Comparison of ENCODE assay signal across 11 mouse cellular contexts in genomic region chr4:134256407-134257197, GRCm38 (mm10). TPM values are rescaled to one million over a fixed set of nuclear protein-coding genes. Genes with fewer than 3 reads are reported as not detected.
DNase-seq lines count a peak whose midpoint lies in the region; ATAC-seq lines count a peak whose summit lies in the region.
"Had no signal": no experiment of that assay in that cellular context is flagged by ENCODE, and none has a peak within 500 bp of the region (broad histone marks: within the 10 kb centered on the region; RNA-seq: fewer than 3 reads in every experiment).

No protein-coding gene starts in this region.

- H3K27ac ChIP-seq in hindbrain, embryonic 11.5 days (ENCODE audit: low read depth, low read length) = 0 out of 2 replicates have a peak overlapping the region, but pooled peaks have one; percentile 18
- H3K27ac ChIP-seq in hindbrain, embryonic 16.5 days (ENCODE audit: low read depth, low read length) = no peak overlapping the region
- H3K27ac ChIP-seq in kidney, embryonic 14.5 days (ENCODE audit: low read depth, low read length) = peak overlapping the region; percentile 24; the same call in 1 of the 2 replicates
- peak overlapping the region; percentile 23; the same call in 1 of the 2 replicates for H3K27ac ChIP-seq in neural tube, embryonic 13.5 days (replicated peaks)

- no peaks in the 10 kb centered on the region for H3K36me3 ChIP-seq in hindbrain, embryonic 11.5 days (ENCODE audit: control insufficient read depth, insufficient read depth, low read length)
- no peaks in the 10 kb centered on the region for H3K36me3 ChIP-seq in hindbrain, embryonic 16.5 days (ENCODE audit: control insufficient read depth, insufficient read depth, low read length)
- no peaks in the 10 kb centered on the region for H3K36me3 ChIP-seq in kidney, embryonic 14.5 days (ENCODE audit: control insufficient read depth, insufficient read depth, low read length)
- H3K36me3 ChIP-seq in neural tube, embryonic 13.5 days = no peaks in the 10 kb centered on the region

- ATAC-seq in hindbrain, embryonic 11.5 days (ENCODE audit: low FRiP score) = no peak
- ATAC-seq in hindbrain, embryonic 16.5 days = no peak
- ATAC-seq in kidney, embryonic 14.5 days (ENCODE audit: low FRiP score, low TSS enrichment) = 0 out of 2 replicates have a peak, but pooled peaks have one; percentile 22
- ATAC-seq in neural tube, embryonic 13.5 days (ENCODE audit: low read depth) = no peak
- ATAC-seq in megakaryocyte progenitor cell, adult 5-6 weeks (replicated peaks; ENCODE audit: poor library complexity) = no peak

- H3K4me3 ChIP-seq in hindbrain, embryonic 11.5 days (ENCODE audit: low read depth, low read length) = no peak overlapping the region
- no peak overlapping the region for H3K4me3 ChIP-seq in hindbrain, embryonic 16.5 days (ENCODE audit: low read length)
- H3K4me3 ChIP-seq in kidney, embryonic 14.5 days (ENCODE audit: low read length) = no peak overlapping the region
- H3K4me3 ChIP-seq in neural tube, embryonic 13.5 days = no peak overlapping the region

- peaks cover 21% of the 10 kb centered on the region for H3K27me3 ChIP-seq in hindbrain, embryonic 11.5 days (ENCODE audit: control insufficient read depth, insufficient read depth, low read length)
- peaks cover 23% of the 10 kb centered on the region for H3K27me3 ChIP-seq in hindbrain, embryonic 16.5 days (replicated peaks; ENCODE audit: control insufficient read depth, insufficient read depth, low read length)
- H3K27me3 ChIP-seq in kidney, embryonic 14.5 days (ENCODE audit: control insufficient read depth, insufficient read depth, low read length) = peaks cover 22% of the 10 kb centered on the region
- peaks cover 42% of the 10 kb centered on the region for H3K27me3 ChIP-seq in neural tube, embryonic 13.5 days

- H3K4me1 ChIP-seq in hindbrain, embryonic 11.5 days (replicated peaks; ENCODE audit: control insufficient read depth, insufficient read depth, low read length) = peaks cover 30% of the 10 kb centered on the region
- H3K4me1 ChIP-seq in hindbrain, embryonic 16.5 days (ENCODE audit: control insufficient read depth, insufficient read depth, low read depth, low read length) = peaks cover 17% of the 10 kb centered on the region
- peaks cover 39% of the 10 kb centered on the region for H3K4me1 ChIP-seq in kidney, embryonic 14.5 days (ENCODE audit: control insufficient read depth, insufficient read depth, low read length)
- peaks cover 56% of the 10 kb centered on the region for H3K4me1 ChIP-seq in neural tube, embryonic 13.5 days (replicated peaks)

- no peaks in the 10 kb centered on the region for H3K9me3 ChIP-seq in hindbrain, embryonic 11.5 days (ENCODE audit: control insufficient read depth, low read length)
- H3K9me3 ChIP-seq in hindbrain, embryonic 16.5 days (ENCODE audit: control insufficient read depth, low read length) = no peaks in the 10 kb centered on the region
- H3K9me3 ChIP-seq in kidney, embryonic 14.5 days (ENCODE audit: control insufficient read depth, low read length) = no peaks in the 10 kb centered on the region
- no peaks in the 10 kb centered on the region for H3K9me3 ChIP-seq in neural tube, embryonic 13.5 days

- peak overlapping the region; percentile 19; the same call in 1 of the 2 replicates for H3K4me2 ChIP-seq in hindbrain, embryonic 11.5 days (replicated peaks; ENCODE audit: low read depth, low read length)
- H3K4me2 ChIP-seq in hindbrain, embryonic 16.5 days (ENCODE audit: low read length) = no peak overlapping the region
- peak overlapping the region; percentile 2; the same call in 1 of the 2 replicates for H3K4me2 ChIP-seq in kidney, embryonic 14.5 days (replicated peaks; ENCODE audit: low read depth, low read length)
- H3K4me2 ChIP-seq in neural tube, embryonic 13.5 days = 0 out of 2 replicates have a peak overlapping the region, but pooled peaks have one; percentile 9

- DNase-seq in hindbrain, embryonic 11.5 days (ENCODE audit: low spot score) = peak; percentile 54
- DNase-seq in heart, adult 8-10 months (ENCODE audit: low spot score) = peak; percentile 43
- DNase-seq in right cerebral cortex, postnatal 4 days = no peak
- no peak for DNase-seq in urinary bladder, postnatal 4 days (ENCODE audit: low spot score in 2 of 2)
- DNase-seq: gastrocnemius, postnatal 36 days had no signal

- WGBS in hindbrain, embryonic 11.5 days = 2% methylated on average over 18 of the region's 19 CpGs
- WGBS in hindbrain, embryonic 16.5 days = 17% methylated on average over 19 of the region's 19 CpGs
- 7% methylated on average over 19 of the region's 19 CpGs for WGBS in kidney, embryonic 14.5 days
- WGBS in neural tube, embryonic 13.5 days = 5% methylated on average over 19 of the region's 19 CpGs

- peak overlapping the region; percentile 20; the same call in 1 of the 2 replicates for H3K9ac ChIP-seq in hindbrain, embryonic 11.5 days (ENCODE audit: low read depth, low read length)
- H3K9ac ChIP-seq in hindbrain, embryonic 16.5 days (ENCODE audit: low read depth, low read length) = no peak overlapping the region
- peak overlapping the region; percentile 19; the same call in 1 of the 2 replicates for H3K9ac ChIP-seq in kidney, embryonic 14.5 days (ENCODE audit: low read depth, low read length)
- 0 out of 2 replicates have a peak overlapping the region, but pooled peaks have one; percentile 28 for H3K9ac ChIP-seq in neural tube, embryonic 13.5 days

RNA-seq across cellular contexts. Expression of gene Grrp1, which starts 2.7 kb away (rescaled TPM):
- 5.1 and 5.7 TPM in 2 replicates for polyA plus RNA-seq in hindbrain, embryonic 11.5 days (2014; fragmentation: Nextera tagmentation; extraction: Ambion mirVana)
- polyA plus RNA-seq in hindbrain, embryonic 16.5 days (2015; fragmentation: Nextera tagmentation; extraction: Ambion mirVana) = 15.7 and 16.9 TPM in 2 replicates
- 1 to 10 TPM; 6.1 to 8.0 (median 7.3) TPM for total RNA-seq in heart, adult 8-10 months (2022)
- 9.2 and 12.8 TPM in 2 replicates for polyA plus RNA-seq in kidney, embryonic 14.5 days (2014; fragmentation: Nextera tagmentation; extraction: Ambion mirVana)
- polyA plus RNA-seq in neural tube, embryonic 13.5 days (2015; fragmentation: Nextera tagmentation; extraction: Ambion mirVana) = 10.4 and 11.3 TPM in 2 replicates
- not detected in 2 replicates for total RNA-seq in megakaryocyte progenitor cell, adult 5-6 weeks (2015)
- not detected in 2 replicates for total RNA-seq in megakaryocyte progenitor cell, adult 5-6 weeks (2017)

RNA-seq across cellular contexts. Expression of gene Gm30191, which starts 9.9 kb away (rescaled TPM):
- polyA plus RNA-seq in hindbrain, embryonic 11.5 days (2014; fragmentation: Nextera tagmentation; extraction: Ambion mirVana) = 0.42 and 0.56 TPM in 2 replicates
- 0.94 and 1.1 TPM in 2 replicates for polyA plus RNA-seq in hindbrain, embryonic 16.5 days (2015; fragmentation: Nextera tagmentation; extraction: Ambion mirVana)
- not detected for total RNA-seq in heart, adult 8-10 months (2022)
- polyA plus RNA-seq in kidney, embryonic 14.5 days (2014; fragmentation: Nextera tagmentation; extraction: Ambion mirVana) = not detected in 2 replicates
- not detected in 2 replicates for polyA plus RNA-seq in neural tube, embryonic 13.5 days (2015; fragmentation: Nextera tagmentation; extraction: Ambion mirVana)
- not detected in 2 replicates for total RNA-seq in megakaryocyte progenitor cell, adult 5-6 weeks (2015)
- total RNA-seq in megakaryocyte progenitor cell, adult 5-6 weeks (2017) = not detected in 2 replicates
- total RNA-seq: gastrocnemius, postnatal 36 days had no signal
- polyA plus RNA-seq: liver, embryonic 16.5 days; spleen, adult 2 months had no signal

RNA-seq across cellular contexts. Expression of gene Zfp593, which starts 11.2 kb away (rescaled TPM):
- 18.3 and 20.4 TPM in 2 replicates for polyA plus RNA-seq in hindbrain, embryonic 11.5 days (2014; fragmentation: Nextera tagmentation; extraction: Ambion mirVana)
- 13.3 and 14.7 TPM in 2 replicates for polyA plus RNA-seq in hindbrain, embryonic 16.5 days (2015; fragmentation: Nextera tagmentation; extraction: Ambion mirVana)
- total RNA-seq in heart, adult 8-10 months (2022) = 1 to 10 TPM; 3.8 to 4.3 (median 4.0) TPM
- 17.5 and 18.9 TPM in 2 replicates for polyA plus RNA-seq in kidney, embryonic 14.5 days (2014; fragmentation: Nextera tagmentation; extraction: Ambion mirVana)
- 15.1 and 15.7 TPM in 2 replicates for polyA plus RNA-seq in neural tube, embryonic 13.5 days (2015; fragmentation: Nextera tagmentation; extraction: Ambion mirVana)
- 11.7 and 11.8 TPM in 2 replicates for total RNA-seq in megakaryocyte progenitor cell, adult 5-6 weeks (2015)
- total RNA-seq in megakaryocyte progenitor cell, adult 5-6 weeks (2017) = 12.5 and 12.7 TPM in 2 replicates

RNA-seq across cellular contexts. Expression of gene E130218I03Rik, which starts 13.1 kb away (rescaled TPM):
- 0.20 and 0.32 TPM in 2 replicates for polyA plus RNA-seq in hindbrain, embryonic 11.5 days (2014; fragmentation: Nextera tagmentation; extraction: Ambion mirVana)
- 0.50 and 0.60 TPM in 2 replicates for polyA plus RNA-seq in hindbrain, embryonic 16.5 days (2015; fragmentation: Nextera tagmentation; extraction: Ambion mirVana)
- total RNA-seq in heart, adult 8-10 months (2022) = not detected
- 0.41 TPM in 1 of 2 replicates, not detected in the other for polyA plus RNA-seq in kidney, embryonic 14.5 days (2014; fragmentation: Nextera tagmentation; extraction: Ambion mirVana)
- polyA plus RNA-seq in neural tube, embryonic 13.5 days (2015; fragmentation: Nextera tagmentation; extraction: Ambion mirVana) = 0.47 TPM in 1 of 2 replicates, not detected in the other
- total RNA-seq in megakaryocyte progenitor cell, adult 5-6 weeks (2015) = not detected in 2 replicates
- 0.14 TPM in 1 of 2 replicates, not detected in the other for total RNA-seq in megakaryocyte progenitor cell, adult 5-6 weeks (2017)
- total RNA-seq: gastrocnemius, postnatal 36 days had no signal
- polyA plus RNA-seq: spleen, adult 2 months had no signal

RNA-seq across cellular contexts. Expression of gene Cnksr1, which starts 18.4 kb away (rescaled TPM):
- polyA plus RNA-seq in hindbrain, embryonic 11.5 days (2014; fragmentation: Nextera tagmentation; extraction: Ambion mirVana) = 0.14 and 0.28 TPM in 2 replicates
- polyA plus RNA-seq in hindbrain, embryonic 16.5 days (2015; fragmentation: Nextera tagmentation; extraction: Ambion mirVana) = 0.10 and 0.21 TPM in 2 replicates
- total RNA-seq in heart, adult 8-10 months (2022) = 1 to 10 TPM; 7.5 to 9.2 (median 8.5) TPM
- polyA plus RNA-seq in kidney, embryonic 14.5 days (2014; fragmentation: Nextera tagmentation; extraction: Ambion mirVana) = 5.0 and 6.4 TPM in 2 replicates
- 0.29 TPM in 1 of 2 replicates, not detected in the other for polyA plus RNA-seq in neural tube, embryonic 13.5 days (2015; fragmentation: Nextera tagmentation; extraction: Ambion mirVana)
- total RNA-seq in megakaryocyte progenitor cell, adult 5-6 weeks (2015) = not detected in 2 replicates
- not detected in 2 replicates for total RNA-seq in megakaryocyte progenitor cell, adult 5-6 weeks (2017)

Comparison
In these comparisons a context has a peak if more than half of its experiments do, and no peak if none do; other contexts are left out.
1. DNase-seq: peak in hindbrain, embryonic 11.5 days (single experiment) and heart, adult 8-10 months (single experiment); none in right cerebral cortex, postnatal 4 days (single experiment) and urinary bladder, postnatal 4 days (0 of 2).